Mouse (Mus musculus): ENCODE measurements around the gene Ghdc.

- TF ChIP-seq CTCF (IDR thresholded peaks at IDR 0.05; ENCODE audit: low read depth), result no peak
- TF ChIP-seq EP300 (IDR thresholded peaks at IDR 0.05; ENCODE audit: low read depth), result no peak
Measured at GRCm38 (mm10) chr11:100762831-100763230, 7.9 kb downstream of the Ghdc start, which contains the start of gene Hcrt.

All from heart, postnatal 0 days (tissue).